Mouse (Mus musculus) bone marrow, adult 2 months (tissue): Measurements from ENCODE around the gene Tbx5.

ENCODE experiments used
- CTCF ChIP-seq: fragments of 200-500 bp; IDR thresholded peaks from 2 replicates; pipeline ENCODE4 v1.5.1; 2011; ENCODE audit warnings: low read length, control low read depth; ENCODE audit not compliant: control insufficient read depth, insufficient read depth
- POLR2A ChIP-seq: fragments of 200-500 bp; IDR thresholded peaks from 2 replicates; pipeline ENCODE4 v1.6.1; 2011; ENCODE audit warnings: low read depth, mild to moderate bottlenecking, control low read depth, low read length, borderline replicate concordance; ENCODE audit not compliant: control insufficient read depth

- TF ChIP-seq CTCF = no peak
- no peak for TF ChIP-seq POLR2A
Observed at GRCm38 (mm10) chr5:119833223-119834030, 959 bp downstream of the Tbx5 start.
